Mouse (Mus musculus): ENCODE data around the gene Atxn2.

DNA sequence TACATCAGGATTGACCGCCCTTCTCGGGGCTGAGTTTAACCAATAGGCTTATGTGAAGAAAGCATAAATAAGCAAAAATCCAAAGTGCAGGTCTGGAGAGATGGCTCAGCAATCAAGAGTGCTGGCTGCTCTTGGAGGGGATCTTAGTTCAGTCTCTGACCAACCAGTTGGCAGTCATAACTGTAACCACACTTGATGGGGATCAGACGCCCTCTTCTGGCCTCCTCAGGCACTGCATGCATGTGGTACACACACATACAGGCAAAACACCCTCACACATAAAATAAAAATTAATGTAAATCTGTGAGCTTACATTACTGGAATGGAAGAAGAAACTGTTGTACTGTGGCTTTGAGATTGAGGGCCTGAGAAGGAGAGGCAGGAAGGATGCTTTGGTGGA lies 40.7 kb upstream of the Atxn2 start:
- TF ChIP-seq POLR2A (IDR thresholded peaks at IDR 0.05; ENCODE audit: insufficient read depth, low read depth, low read length) (no peak), CTCF (IDR thresholded peaks at IDR 0.05; ENCODE audit: insufficient read depth, low read depth, low read length) (no peak)
